Mouse (Mus musculus) neural tube, embryonic 12.5 days (tissue): ENCODE data around the gene Fnip2. TPM values are rescaled to one million over a fixed set of nuclear protein-coding genes. Genes with fewer than 3 reads are reported as not detected.
"Not testable (repeated sequence)": the region's sequence is repeated elsewhere in the genome, so short reads cannot be mapped to it uniquely, and the experiment has no call there.

ENCODE experiments used
- ATAC-seq: fragments of 200-750 bp; cut with Nextera tagmentation; 2 replicates; pipeline ENCODE4 v1.8.0; 2017; ENCODE audit warnings: low read depth, mild to moderate bottlenecking, moderate TSS enrichment, moderate library complexity; ENCODE audit not compliant: low FRiP score
- H3K27ac ChIP-seq: fragments of 300-500 bp; sonication (generic); 2 replicates; pipeline ENCODE4 v1.5.1; 2016
- H3K27me3 ChIP-seq: fragments of 300-500 bp; sonication (generic); replicated peaks from 2 replicates; pipeline ENCODE4 v1.6.1; 2016; ENCODE audit warnings: mild to moderate bottlenecking
- H3K36me3 ChIP-seq: fragments of 300-500 bp; sonication (generic); 2 replicates; pipeline ENCODE4 v1.6.1; 2016; ENCODE audit warnings: mild to moderate bottlenecking
- H3K4me1 ChIP-seq: fragments of 300-500 bp; sonication (generic); 2 replicates; pipeline ENCODE4 v1.6.1; 2016
- H3K4me2 ChIP-seq: fragments of 300-500 bp; sonication (generic); replicated peaks from 2 replicates; pipeline ENCODE4 v1.6.1; 2016; ENCODE audit warnings: mild to moderate bottlenecking
- H3K4me3 ChIP-seq: fragments of 300-500 bp; sonication (generic); 2 replicates; pipeline ENCODE4 v1.5.1; 2016
- H3K9ac ChIP-seq: fragments of 300-500 bp; sonication (generic); 2 replicates; pipeline ENCODE4 v1.6.1; 2016; ENCODE audit warnings: mild to moderate bottlenecking
- H3K9me3 ChIP-seq: fragments of 300-500 bp; sonication (generic); 2 replicates; pipeline ENCODE4 v1.6.1; 2016; ENCODE audit warnings: mild to moderate bottlenecking
- WGBS: fragments of 180-500 bp; shearing (Covaris S2); methylation state at CpG from one replicate; pipeline ENCODE4 v1.1.7; 2016; 5-methylcytosine and 5-hydroxymethylcytosine counted together
- polyA plus RNA-seq: library from polyadenylated mRNA; unstranded; fragments of >200 nt; fragmentation: Nextera tagmentation; extraction: Ambion mirVana; gene quantifications from 2 replicates; pipeline ENCODE4 v1.2.1, GENCODE M21; 2016

Gene Fnip2
- polyA plus RNA-seq, 1 experiment from 2014 or later, result 9.6 TPM

- ATAC-seq, result no peak
- no peak overlapping the region for H3K4me2 ChIP-seq
Observed at GRCm38 (mm10) chr3:79576468-79576816, 8.8 kb upstream of the Fnip2 start.

GRCm38 (mm10) chr3:79575576-79576467, 8.2 kb upstream of the Fnip2 start:
- Histone ChIP-seq H3K27ac (no peak overlapping the region), H3K9ac (no peak overlapping the region), H3K27me3 (no peaks in the 10 kb centered on the region), H3K36me3 (no peaks in the 10 kb centered on the region), H3K9me3 (no peaks in the 10 kb centered on the region), H3K4me1 (no peaks in the 10 kb centered on the region), H3K4me2 (no peak overlapping the region), H3K4me3 (no peak overlapping the region)
- ATAC-seq, result peak; percentile 68
- WGBS, result 30% methylated on average over 10 of the region's 10 CpGs

More at GRCm38 (mm10) chr3:79576468-79576816, 8.8 kb upstream of the Fnip2 start:
- Histone ChIP-seq H3K9ac (no peak overlapping the region), H3K36me3 (no peaks in the 10 kb centered on the region), H3K4me3 (no peak overlapping the region), H3K27ac (no peak overlapping the region), H3K9me3 (no peaks in the 10 kb centered on the region), H3K4me1 (no peaks in the 10 kb centered on the region), H3K27me3 (no peaks in the 10 kb centered on the region)
- WGBS, result 23% methylated on average over 3 of the region's 3 CpGs

GRCm38 (mm10) chr3:79574336-79574735, 6.7 kb upstream of the Fnip2 start:
- H3K36me3 ChIP-seq, result no peaks in the 10 kb centered on the region
- H3K4me3 ChIP-seq, result no peak overlapping the region
- H3K4me2 ChIP-seq, result no peak overlapping the region
- no peak overlapping the region for H3K27ac ChIP-seq
- no peaks in the 10 kb centered on the region for H3K4me1 ChIP-seq
- H3K27me3 ChIP-seq, result no peaks in the 10 kb centered on the region
- H3K9me3 ChIP-seq, result no peaks in the 10 kb centered on the region
- ATAC-seq, result no peak
- H3K9ac ChIP-seq, result no peak overlapping the region
- WGBS, result 80% methylated on average over 3 of the region's 3 CpGs

GRCm38 (mm10) chr3:79573376-79573775, 5.8 kb upstream of the Fnip2 start:
- ATAC-seq, H3K27me3 ChIP-seq, H3K27ac ChIP-seq, H3K9me3 ChIP-seq, H3K4me3 ChIP-seq, H3K9ac ChIP-seq, H3K4me2 ChIP-seq, H3K4me1 ChIP-seq, H3K36me3 ChIP-seq: not testable (repeated sequence)
- WGBS, result 94% methylated on average over 5 of the region's 5 CpGs

- Histone ChIP-seq H3K36me3 (no peaks in the 10 kb centered on the region), H3K4me2 (no peak overlapping the region), H3K27me3 (no peaks in the 10 kb centered on the region), H3K4me1 (no peaks in the 10 kb centered on the region), H3K9ac (no peak overlapping the region), H3K4me3 (no peak overlapping the region), H3K9me3 (no peaks in the 10 kb centered on the region), H3K27ac (no peak overlapping the region)
- ATAC-seq, result no peak
- 79% methylated on average over 3 of the region's 3 CpGs for WGBS
Observed at GRCm38 (mm10) chr3:79572399-79572798, 4.8 kb upstream of the Fnip2 start.

GRCm38 (mm10) chr3:79569351-79569681, 1.7 kb upstream of the Fnip2 start:
- H3K27me3 ChIP-seq, result no peaks in the 10 kb centered on the region
- no peaks in the 10 kb centered on the region for H3K36me3 ChIP-seq
- 0 out of 2 replicates have a peak, but pooled peaks cover 9% of the 10 kb centered on the region for H3K4me1 ChIP-seq
- H3K4me3 ChIP-seq, result no peak overlapping the region
- H3K9me3 ChIP-seq, result no peaks in the 10 kb centered on the region
- H3K9ac ChIP-seq, result no peak overlapping the region
- 85% methylated on average over 3 of the region's 3 CpGs for WGBS
- no peak overlapping the region for H3K27ac ChIP-seq
- no peak overlapping the region for H3K4me2 ChIP-seq
- ATAC-seq, result no peak

- Histone ChIP-seq H3K4me2 (peak overlapping the region; percentile 85), H3K27ac (no peak overlapping the region)
Observed at GRCm38 (mm10) chr3:79568629-79569350, 1.2 kb upstream of the Fnip2 start.

GRCm38 (mm10) chr3:79566716-79567691, 592 bp downstream of the Fnip2 start:
- Histone ChIP-seq H3K27ac (peak overlapping the region; percentile 53; the same call in 1 of the 2 replicates), H3K27me3 (no peaks in the 10 kb centered on the region), H3K9me3 (no peaks in the 10 kb centered on the region), H3K36me3 (no peaks in the 10 kb centered on the region), H3K4me1 (0 out of 2 replicates have a peak, but pooled peaks cover 9% of the 10 kb centered on the region), H3K4me3 (peak overlapping the region; percentile 78), H3K4me2 (peak overlapping the region; percentile 85), H3K9ac (peak overlapping the region; percentile 80)
- 4% methylated on average over 58 of the region's 60 CpGs for WGBS
- peak; percentile 78; the same call in 1 of the 2 replicates for ATAC-seq

More at GRCm38 (mm10) chr3:79568629-79569350, 1.2 kb upstream of the Fnip2 start:
- WGBS, result 86% methylated on average over 16 of the region's 16 CpGs
- Histone ChIP-seq H3K4me3 (no peak overlapping the region), H3K36me3 (no peaks in the 10 kb centered on the region), H3K9me3 (no peaks in the 10 kb centered on the region), H3K9ac (no peak overlapping the region), H3K27me3 (no peaks in the 10 kb centered on the region), H3K4me1 (0 out of 2 replicates have a peak, but pooled peaks cover 9% of the 10 kb centered on the region)
- ATAC-seq, result no peak

- ATAC-seq, result no peak
- H3K27me3 ChIP-seq, result no peaks in the 10 kb centered on the region
- 0 out of 2 replicates have a peak, but pooled peaks cover 9% of the 10 kb centered on the region for H3K4me1 ChIP-seq
- H3K9ac ChIP-seq, result no peak overlapping the region
- H3K27ac ChIP-seq, result no peak overlapping the region
- no peak overlapping the region for H3K4me2 ChIP-seq
- H3K36me3 ChIP-seq, result no peaks in the 10 kb centered on the region
- H3K4me3 ChIP-seq, result no peak overlapping the region
- WGBS, result 89% methylated on average over 10 of the region's 10 CpGs
- no peaks in the 10 kb centered on the region for H3K9me3 ChIP-seq
Observed at GRCm38 (mm10) chr3:79564875-79565606, 2.6 kb downstream of the Fnip2 start.

GRCm38 (mm10) chr3:79563511-79563910, 4.1 kb downstream of the Fnip2 start:
- 81% methylated on average over 2 of the region's 2 CpGs for WGBS
- no peak overlapping the region for H3K4me2 ChIP-seq
- H3K36me3 ChIP-seq, result no peaks in the 10 kb centered on the region
- H3K9ac ChIP-seq, result no peak overlapping the region
- H3K4me1 ChIP-seq, result 0 out of 2 replicates have a peak, but pooled peaks cover 9% of the 10 kb centered on the region
- H3K9me3 ChIP-seq, result no peaks in the 10 kb centered on the region
- no peak overlapping the region for H3K27ac ChIP-seq
- no peaks in the 10 kb centered on the region for H3K27me3 ChIP-seq
- no peak for ATAC-seq
- H3K4me3 ChIP-seq, result no peak overlapping the region
